9 mouse cellular contexts compared by ENCODE assay signal in genomic region chr9:48740098-48740505, GRCm38 (mm10).
A peak's percentile ranks its signal among the peaks of the same experiment; 100 is the strongest.
DNase-seq lines count a peak whose midpoint lies in the region; ATAC-seq and TF ChIP-seq lines count a peak whose summit lies in the region.
"Had no signal": no experiment of that assay in that cellular context is flagged by ENCODE, and none has a peak within 500 bp of the region (broad histone marks: within the 10 kb centered on the region; RNA-seq: fewer than 3 reads in every experiment).

No protein-coding gene starts in this region.

- no peaks in the 10 kb centered on the region for H3K36me3 ChIP-seq in hindbrain, embryonic 15.5 days

- H3K9me3 ChIP-seq in hindbrain, embryonic 15.5 days: no peaks in the 10 kb centered on the region

- H3K4me3 ChIP-seq in gastrocnemius, adult 2 months: peak overlapping the region; percentile 54
- no peak overlapping the region for H3K4me3 ChIP-seq in hindbrain, embryonic 15.5 days

- peaks cover 28% of the 10 kb centered on the region for H3K27me3 ChIP-seq in Patski
- no peaks in the 10 kb centered on the region for H3K27me3 ChIP-seq in hindbrain, embryonic 15.5 days

- H3K4me2 ChIP-seq in hindbrain, embryonic 15.5 days: peak overlapping the region; percentile 28

- intact Hi-C loops in gastrocnemius, adult 2 months (cut with DNase I): loop anchor here (2.0 kb wide), 1 partner anchor 97 kb away; the partner anchor contains the start of gene Zbtb16

- peak; percentile 72 for ATAC-seq in Patski
- peak; percentile 89 for ATAC-seq in hindbrain, embryonic 15.5 days (ENCODE audit: low FRiP score, low read depth)

- WGBS in hindbrain, embryonic 15.5 days: 16% methylated on average over 11 of the region's 11 CpGs

- CTCF ChIA-PET in Patski (lab: Charles Lee): no interaction called here

- H3K27ac ChIP-seq in gastrocnemius, adult 2 months: peak overlapping the region; percentile 100
- H3K27ac ChIP-seq in hindbrain, embryonic 15.5 days (replicated peaks): peak overlapping the region; percentile 79
- H3K27ac ChIP-seq: macrophage had no signal

- POLR2A ChIA-PET in Patski (lab: Charles Lee): no interaction called here

- peak; percentile 75 for DNase-seq in Patski (ENCODE audit: low read depth, low spot score)
- peak; percentile 99 to 100 for DNase-seq in cerebellum, postnatal 14 days
- DNase-seq in gastrocnemius, adult 2 months: peak; percentile 97
- peak; percentile 92 to 93 for DNase-seq in layer of hippocampus, postnatal 36 days
- DNase-seq in lung, postnatal 14 days: peak; percentile 98
- DNase-seq in retina, embryonic 14.5 days (ENCODE audit: low spot score): peak; percentile 80
- peak; percentile 56 to 68 for DNase-seq in thymus, postnatal 36 days

- TF ChIP-seq CTCF in Patski (IDR thresholded peaks at IDR 0.05): no peak
- peak; percentile 15; the same call in 1 of the 2 replicates for TF ChIP-seq CTCF in gastrocnemius, adult 2 months (IDR thresholded peaks at IDR 0.05)

- in situ Hi-C loops in Patski (cut with MboI; ENCODE audit: low pct_unique_long_range_greater_than_20kb): no loop called here

- H3K9ac ChIP-seq in hindbrain, embryonic 15.5 days: 0 out of 2 replicates have a peak overlapping the region, but pooled peaks have one; percentile 6

- peaks cover 63% of the 10 kb centered on the region for H3K4me1 ChIP-seq in hindbrain, embryonic 15.5 days (replicated peaks)
